Mouse (Mus musculus): ENCODE measurements at regions not wholly inside any gene's neighbourhood (a gene's known extent, or its start where the extent isn't known, plus 50 kb on each side); places are given as distances from the start of the nearest gene placed in this dataset. TPM values are rescaled to one million over a fixed set of nuclear protein-coding genes. Genes with fewer than 3 reads are reported as not detected.

- no peaks in the 10 kb centered on the region for H3K4me1 ChIP-seq (replicated peaks; ENCODE audit: control insufficient read depth, insufficient read depth, low read length)
- no peak for ATAC-seq
- no peak overlapping the region for H3K4me3 ChIP-seq (replicated peaks; ENCODE audit: low read length)
- no peaks in the 10 kb centered on the region for H3K27me3 ChIP-seq (replicated peaks; ENCODE audit: control insufficient read depth, insufficient read depth, low read length)
- H3K36me3 ChIP-seq (ENCODE audit: control insufficient read depth, insufficient read depth): no peaks in the 10 kb centered on the region
- no peak overlapping the region for H3K4me2 ChIP-seq (ENCODE audit: low read length)
- H3K9me3 ChIP-seq (ENCODE audit: control insufficient read depth, low read length): no peaks in the 10 kb centered on the region
- no peak overlapping the region for H3K27ac ChIP-seq (ENCODE audit: low read length)
- no peak overlapping the region for H3K9ac ChIP-seq (replicated peaks; ENCODE audit: low read depth, low read length)
Observed at GRCm38 (mm10) chr12:35220429-35220828, 173.4 kb downstream of the Snx13 start.

- Histone ChIP-seq H3K27ac (ENCODE audit: low read length) (no peak overlapping the region), H3K4me3 (replicated peaks; ENCODE audit: low read length) (no peak overlapping the region), H3K4me2 (ENCODE audit: low read length) (no peak overlapping the region), H3K36me3 (ENCODE audit: control insufficient read depth, insufficient read depth) (no peaks in the 10 kb centered on the region), H3K9me3 (ENCODE audit: control insufficient read depth, low read length) (no peaks in the 10 kb centered on the region), H3K9ac (replicated peaks; ENCODE audit: low read depth, low read length) (no peak overlapping the region), H3K4me1 (replicated peaks; ENCODE audit: control insufficient read depth, insufficient read depth, low read length) (no peaks in the 10 kb centered on the region), H3K27me3 (replicated peaks; ENCODE audit: control insufficient read depth, insufficient read depth, low read length) (no peaks in the 10 kb centered on the region)
- no peak for ATAC-seq
Observed at GRCm38 (mm10) chr12:35220002-35220401, 173.0 kb downstream of the Snx13 start.

- no peak overlapping the region for H3K4me3 ChIP-seq (replicated peaks; ENCODE audit: low read length)
- no peak for ATAC-seq
- no peaks in the 10 kb centered on the region for H3K9me3 ChIP-seq (ENCODE audit: control insufficient read depth, low read length)
- no peaks in the 10 kb centered on the region for H3K36me3 ChIP-seq (ENCODE audit: control insufficient read depth, insufficient read depth)
- WGBS: 89% methylated on average over 2 of the region's 2 CpGs
- no peaks in the 10 kb centered on the region for H3K27me3 ChIP-seq (replicated peaks; ENCODE audit: control insufficient read depth, insufficient read depth, low read length)
- no peak overlapping the region for H3K9ac ChIP-seq (replicated peaks; ENCODE audit: low read depth, low read length)
- H3K4me2 ChIP-seq (ENCODE audit: low read length): no peak overlapping the region
- H3K27ac ChIP-seq (ENCODE audit: low read length): no peak overlapping the region
- H3K4me1 ChIP-seq (replicated peaks; ENCODE audit: control insufficient read depth, insufficient read depth, low read length): no peaks in the 10 kb centered on the region
Observed at GRCm38 (mm10) chr12:35216725-35217124, 169.7 kb downstream of the Snx13 start.

- no peaks in the 10 kb centered on the region for H3K9me3 ChIP-seq (ENCODE audit: control insufficient read depth, low read length)
- H3K27ac ChIP-seq (ENCODE audit: low read length): no peak overlapping the region
- H3K9ac ChIP-seq (replicated peaks; ENCODE audit: low read depth, low read length): no peak overlapping the region
- H3K4me1 ChIP-seq (replicated peaks; ENCODE audit: control insufficient read depth, insufficient read depth, low read length): no peaks in the 10 kb centered on the region
- H3K4me2 ChIP-seq (ENCODE audit: low read length): no peak overlapping the region
- H3K36me3 ChIP-seq (ENCODE audit: control insufficient read depth, insufficient read depth): no peaks in the 10 kb centered on the region
- ATAC-seq: no peak
- no peaks in the 10 kb centered on the region for H3K27me3 ChIP-seq (replicated peaks; ENCODE audit: control insufficient read depth, insufficient read depth, low read length)
- no peak overlapping the region for H3K4me3 ChIP-seq (replicated peaks; ENCODE audit: low read length)
Observed at GRCm38 (mm10) chr12:35209399-35209798, 162.4 kb downstream of the Snx13 start.

GRCm38 (mm10) chr12:35207605-35208004 is 160.6 kb downstream of the Snx13 start:
- H3K36me3 ChIP-seq (ENCODE audit: control insufficient read depth, insufficient read depth): no peaks in the 10 kb centered on the region
- no peaks in the 10 kb centered on the region for H3K27me3 ChIP-seq (replicated peaks; ENCODE audit: control insufficient read depth, insufficient read depth, low read length)
- no peak overlapping the region for H3K9ac ChIP-seq (replicated peaks; ENCODE audit: low read depth, low read length)
- no peaks in the 10 kb centered on the region for H3K9me3 ChIP-seq (ENCODE audit: control insufficient read depth, low read length)
- WGBS: 79% methylated on average over 3 of the region's 3 CpGs
- no peaks in the 10 kb centered on the region for H3K4me1 ChIP-seq (replicated peaks; ENCODE audit: control insufficient read depth, insufficient read depth, low read length)
- no peak overlapping the region for H3K4me3 ChIP-seq (replicated peaks; ENCODE audit: low read length)
- ATAC-seq: no peak
- H3K4me2 ChIP-seq (ENCODE audit: low read length): no peak overlapping the region
- no peak overlapping the region for H3K27ac ChIP-seq (ENCODE audit: low read length)

- no peaks in the 10 kb centered on the region for H3K27me3 ChIP-seq (replicated peaks; ENCODE audit: control insufficient read depth, insufficient read depth, low read length)
- no peak overlapping the region for H3K27ac ChIP-seq (ENCODE audit: low read length)
- H3K9ac ChIP-seq (replicated peaks; ENCODE audit: low read depth, low read length): no peak overlapping the region
- no peaks in the 10 kb centered on the region for H3K9me3 ChIP-seq (ENCODE audit: control insufficient read depth, low read length)
- peak; percentile 61 for ATAC-seq
- no peak overlapping the region for H3K4me2 ChIP-seq (ENCODE audit: low read length)
- no peaks in the 10 kb centered on the region for H3K36me3 ChIP-seq (ENCODE audit: control insufficient read depth, insufficient read depth)
- no peak overlapping the region for H3K4me3 ChIP-seq (replicated peaks; ENCODE audit: low read length)
- no peaks in the 10 kb centered on the region for H3K4me1 ChIP-seq (replicated peaks; ENCODE audit: control insufficient read depth, insufficient read depth, low read length)
- 68% methylated on average over 1 of the region's 1 CpGs for WGBS
Observed at GRCm38 (mm10) chr12:35203398-35203797, 156.4 kb downstream of the Snx13 start.

GRCm38 (mm10) chr12:35200110-35200509 is 153.1 kb downstream of the Snx13 start:
- ATAC-seq: no peak

More at GRCm38 (mm10) chr12:35200110-35200509, 153.1 kb downstream of the Snx13 start:
- H3K4me1 ChIP-seq (replicated peaks; ENCODE audit: control insufficient read depth, insufficient read depth, low read length): no peaks in the 10 kb centered on the region
- H3K4me3 ChIP-seq (replicated peaks; ENCODE audit: low read length): no peak overlapping the region
- no peak overlapping the region for H3K27ac ChIP-seq (ENCODE audit: low read length)
- H3K4me2 ChIP-seq (ENCODE audit: low read length): no peak overlapping the region
- WGBS: 60% methylated on average over 5 of the region's 5 CpGs
- H3K9ac ChIP-seq (replicated peaks; ENCODE audit: low read depth, low read length): no peak overlapping the region
- no peaks in the 10 kb centered on the region for H3K36me3 ChIP-seq (ENCODE audit: control insufficient read depth, insufficient read depth)
- H3K9me3 ChIP-seq (ENCODE audit: control insufficient read depth, low read length): no peaks in the 10 kb centered on the region
- H3K27me3 ChIP-seq (replicated peaks; ENCODE audit: control insufficient read depth, insufficient read depth, low read length): no peaks in the 10 kb centered on the region

Small RNA genes lying in the stretch of these regions (microRNA-seq; reads per million reads assigned to microRNA genes)
- gene Gm44396: not detected
